Mouse (Mus musculus): ENCODE measurements around the gene Tectb.

DNA sequence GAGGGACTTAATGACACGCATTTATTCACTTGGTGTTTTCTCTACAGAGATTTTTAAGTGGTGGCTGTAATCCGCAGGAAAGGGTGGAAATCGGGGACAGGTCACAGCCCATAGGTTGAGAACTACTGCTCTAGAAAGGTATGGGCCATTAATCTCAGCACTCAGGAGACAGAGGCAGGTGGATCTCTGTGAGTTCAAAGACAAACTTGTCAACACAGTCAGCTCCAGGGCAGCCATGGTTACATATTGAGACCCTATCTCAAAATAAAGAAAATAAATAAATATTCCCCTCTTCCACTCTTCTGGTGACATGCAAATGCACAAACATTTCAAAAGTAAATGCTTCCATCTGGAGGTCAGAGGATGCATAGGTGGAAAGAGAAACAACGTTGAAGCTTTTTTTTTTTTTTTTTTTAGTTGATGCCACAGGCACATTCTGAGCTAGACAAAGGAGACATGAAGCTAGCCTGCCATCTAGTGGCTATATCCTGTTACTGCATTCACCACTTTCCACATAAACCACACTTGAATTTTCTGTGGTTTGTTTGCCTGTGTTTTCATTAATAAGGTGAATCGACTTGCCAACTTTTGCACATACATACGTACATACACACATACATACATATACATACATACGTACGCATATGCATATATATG lies 26.1 kb downstream of the Tectb start:
- no peak for TF ChIP-seq EP300 (IDR thresholded peaks at IDR 0.05; ENCODE audit: insufficient read depth, low read depth, low read length)
- no peak for TF ChIP-seq POLR2A (IDR thresholded peaks at IDR 0.05; ENCODE audit: insufficient read depth, low read length)

Measured in ES-Bruce4 (cell line).